Mouse (Mus musculus): ENCODE measurements at regions not wholly inside any gene's neighbourhood (a gene's known extent, or its start where the extent isn't known, plus 50 kb on each side); places are given as distances from the start of the nearest gene placed in this dataset.

GRCm38 (mm10) chrX:22739235-22739634, 625.6 kb downstream of the Klhl13 start:
- Histone ChIP-seq H3K4me3 (ENCODE audit: low read depth, low read length) (no peak overlapping the region), H3K9ac (ENCODE audit: low read depth, low read length) (no peak overlapping the region), H3K27me3 (replicated peaks; ENCODE audit: control insufficient read depth, insufficient read depth, low read length) (no peaks in the 10 kb centered on the region), H3K27ac (replicated peaks; ENCODE audit: low read depth, low read length) (no peak overlapping the region), H3K9me3 (ENCODE audit: control insufficient read depth, low read length) (no peaks in the 10 kb centered on the region), H3K4me2 (ENCODE audit: low read depth, low read length) (no peak overlapping the region), H3K4me1 (ENCODE audit: control insufficient read depth, insufficient read depth, low read length) (no peaks in the 10 kb centered on the region), H3K36me3 (ENCODE audit: control insufficient read depth, insufficient read depth, low read length) (no peaks in the 10 kb centered on the region)
- 46% methylated on average over 2 of the region's 2 CpGs for WGBS
- ATAC-seq (ENCODE audit: low read depth) (no peak), DNase-seq (ENCODE audit: low spot score) (peak; percentile 27)

DNA sequence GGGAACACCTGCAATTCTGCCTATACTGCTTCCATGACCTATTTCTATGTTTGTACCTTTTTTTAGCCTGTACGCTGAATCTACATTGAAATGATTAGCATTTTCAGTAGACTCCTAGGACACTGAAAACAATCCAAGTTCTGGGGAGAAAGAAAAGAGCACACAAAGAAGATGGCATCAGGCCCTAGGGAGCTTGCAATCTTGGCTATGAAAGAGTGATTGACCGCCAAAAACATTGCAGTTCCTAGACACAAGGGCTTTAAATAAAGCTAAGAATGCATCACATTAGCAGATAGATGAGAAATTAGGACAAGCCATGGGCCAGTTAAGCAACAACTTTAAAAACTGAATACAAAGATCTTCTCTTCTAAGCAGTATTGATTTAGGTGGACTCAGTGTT, 666.7 kb downstream of the Klhl13 start:
- H3K36me3 ChIP-seq (ENCODE audit: control insufficient read depth, insufficient read depth, low read length): no peaks in the 10 kb centered on the region
- WGBS: 90% methylated on average over 2 of the region's 2 CpGs
- DNase-seq (ENCODE audit: low spot score) (no peak), ATAC-seq (ENCODE audit: low read depth) (no peak)
- no peak overlapping the region for H3K27ac ChIP-seq (replicated peaks; ENCODE audit: low read depth, low read length)
- H3K4me1 ChIP-seq (ENCODE audit: control insufficient read depth, insufficient read depth, low read length): no peaks in the 10 kb centered on the region
- H3K4me2 ChIP-seq (ENCODE audit: low read depth, low read length): no peak overlapping the region
- H3K9ac ChIP-seq (ENCODE audit: low read depth, low read length): no peak overlapping the region
- no peaks in the 10 kb centered on the region for H3K9me3 ChIP-seq (ENCODE audit: control insufficient read depth, low read length)
- H3K4me3 ChIP-seq (ENCODE audit: low read depth, low read length): no peak overlapping the region
- H3K27me3 ChIP-seq (replicated peaks; ENCODE audit: control insufficient read depth, insufficient read depth, low read length): no peaks in the 10 kb centered on the region

DNA sequence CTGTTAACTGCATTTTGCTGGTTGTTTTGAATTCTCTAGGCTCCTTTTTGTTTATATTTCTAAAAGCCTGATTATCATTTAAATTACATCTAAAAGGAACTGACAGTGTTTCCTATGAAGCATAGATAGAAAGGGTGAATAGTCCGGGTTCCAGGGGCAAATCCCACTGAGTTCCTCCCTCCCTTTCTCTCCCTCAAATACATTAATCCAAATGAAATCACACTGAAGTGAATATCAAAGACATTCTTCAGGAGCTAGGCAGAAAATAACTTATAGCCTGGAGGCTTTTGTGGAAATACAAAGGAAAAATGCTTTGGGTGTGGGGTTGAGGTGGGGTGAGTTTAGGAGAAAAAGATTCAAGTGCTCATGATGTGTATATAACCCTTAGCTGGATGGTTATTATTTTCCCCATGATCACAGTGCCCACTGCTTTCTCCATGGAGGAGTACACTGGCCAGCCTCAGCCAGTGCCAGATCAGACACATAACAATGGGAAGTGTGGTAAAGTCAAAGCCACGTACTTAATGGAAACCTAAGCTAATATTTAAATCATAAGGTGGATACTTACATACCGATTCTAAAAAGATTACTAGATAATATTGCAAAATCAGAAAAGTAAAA, 707.0 kb downstream of the Klhl13 start:
- ATAC-seq (ENCODE audit: low read depth): no peak
- no peak for DNase-seq (ENCODE audit: low spot score)
- Histone ChIP-seq H3K27ac (replicated peaks; ENCODE audit: low read depth, low read length) (no peak overlapping the region), H3K4me1 (ENCODE audit: control insufficient read depth, insufficient read depth, low read length) (no peaks in the 10 kb centered on the region), H3K27me3 (replicated peaks; ENCODE audit: control insufficient read depth, insufficient read depth, low read length) (no peaks in the 10 kb centered on the region), H3K9ac (ENCODE audit: low read depth, low read length) (no peak overlapping the region), H3K4me2 (ENCODE audit: low read depth, low read length) (no peak overlapping the region), H3K4me3 (ENCODE audit: low read depth, low read length) (no peak overlapping the region), H3K36me3 (ENCODE audit: control insufficient read depth, insufficient read depth, low read length) (no peaks in the 10 kb centered on the region), H3K9me3 (ENCODE audit: control insufficient read depth, low read length) (no peaks in the 10 kb centered on the region)
- 63% methylated on average over 3 of the region's 3 CpGs for WGBS

Measured in embryonic facial prominence, embryonic 14.5 days (tissue).